Mouse (Mus musculus) bone marrow macrophage, adult 2 months (primary cell): ENCODE data around the gene Tmem116.

ENCODE experiments used
- CTCF ChIP-seq: IDR thresholded peaks from 2 replicates; pipeline ENCODE4 v1.5.1; 2012; ENCODE audit warnings: low read depth, mild to moderate bottlenecking, low read length, moderate library complexity
- POLR2A ChIP-seq: IDR thresholded peaks from 2 replicates; pipeline ENCODE4 v1.6.1; 2012; ENCODE audit warnings: mild to moderate bottlenecking, low read depth, low read length, borderline replicate concordance

- TF ChIP-seq POLR2A, result no peak
- no peak for TF ChIP-seq CTCF
Observed at GRCm38 (mm10) chr5:121469566-121469965, 17.9 kb downstream of the Tmem116 start.
